20 mouse cellular contexts compared by ENCODE assay signal in the genomic region with DNA sequence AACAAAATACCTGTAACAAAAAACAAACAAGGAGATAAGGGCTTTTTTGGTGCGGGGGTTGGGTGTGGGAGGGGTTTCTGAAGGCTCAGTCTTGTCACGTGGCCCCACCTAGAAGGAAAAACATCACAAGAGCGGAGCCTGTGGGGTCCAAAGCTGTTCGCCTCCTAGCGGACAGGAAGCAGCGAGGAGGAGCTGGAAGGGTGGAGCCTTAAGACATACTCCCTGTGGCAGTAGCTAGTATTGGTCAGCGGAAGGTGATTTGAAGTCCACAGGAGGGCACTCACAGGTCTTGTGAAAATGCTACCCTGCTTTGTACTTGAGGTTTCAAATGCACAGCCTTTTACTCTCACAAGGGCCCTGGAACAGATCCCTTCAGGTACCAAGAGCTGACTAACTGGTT. TPM values are rescaled to one million over a fixed set of nuclear protein-coding genes. Genes with fewer than 3 reads are reported as not detected.
DNase-seq lines count a peak whose midpoint lies in the region; ATAC-seq and TF ChIP-seq lines count a peak whose summit lies in the region.
"Had no signal": no experiment of that assay in that cellular context is flagged by ENCODE, and none has a peak within 500 bp of the region (broad histone marks: within the 10 kb centered on the region; RNA-seq: fewer than 3 reads in every experiment).

No protein-coding gene starts in this region.

- no peaks in the 10 kb centered on the region for H3K9me3 ChIP-seq in lung, postnatal 0 days (ENCODE audit: low read length)
- H3K9me3 ChIP-seq in E14TG2a.4 (ENCODE audit: low read length) (no peaks in the 10 kb centered on the region), ES-E14 (ENCODE audit: control insufficient read depth, insufficient read depth, low read depth, low read length) (no peaks in the 10 kb centered on the region)
- H3K9me3 ChIP-seq in stomach, postnatal 0 days (ENCODE audit: control insufficient read depth, low read length), result no peaks in the 10 kb centered on the region
- H3K9me3 ChIP-seq: embryonic facial prominence, embryonic 12.5 days; forebrain, embryonic 15.5 days; heart, embryonic 10.5 days; hindbrain, embryonic 13.5 days; intestine, embryonic 15.5 days had no signal

- H3K4me2 ChIP-seq in lung, postnatal 0 days (replicated peaks; ENCODE audit: low read depth, low read length), result no peak overlapping the region
- no peak overlapping the region for H3K4me2 ChIP-seq in stomach, postnatal 0 days (replicated peaks; ENCODE audit: low read depth)
- H3K4me2 ChIP-seq: embryonic facial prominence, embryonic 12.5 days; forebrain, embryonic 15.5 days; hindbrain, embryonic 13.5 days; intestine, embryonic 15.5 days had no signal

- no peak for ATAC-seq in lung, postnatal 0 days
- no peak for ATAC-seq in stomach, postnatal 0 days (ENCODE audit: low FRiP score, low TSS enrichment)
- ATAC-seq: activated CD4-positive, CD25-positive, alpha-beta regulatory T cell, adult 4 months; forebrain, embryonic 15.5 days; intestine, embryonic 15.5 days had no signal

- H3K27me3 ChIP-seq in lung, postnatal 0 days (replicated peaks; ENCODE audit: insufficient read depth, low read length), result no peaks in the 10 kb centered on the region
- H3K27me3 ChIP-seq in E14TG2a.4 (ENCODE audit: insufficient read depth, low read length), result no peaks in the 10 kb centered on the region
- no peaks in the 10 kb centered on the region for H3K27me3 ChIP-seq in stomach, postnatal 0 days (ENCODE audit: control insufficient read depth, insufficient read depth, low read length)
- H3K27me3 ChIP-seq: embryonic facial prominence, embryonic 12.5 days; intestine, embryonic 15.5 days had no signal

- peak; percentile 1 for DNase-seq in lung, postnatal 36 days
- no peak for DNase-seq in lung, postnatal 0 days (ENCODE audit: low spot score)
- DNase-seq in ES-E14 (ENCODE audit: low read depth, low spot score), result peak; percentile 65
- no peak for DNase-seq in stomach, postnatal 0 days (ENCODE audit: low spot score)
- DNase-seq in adrenal gland, postnatal 10 days, result no peak
- no peak for DNase-seq in adrenal gland, postnatal 4 days (ENCODE audit: low spot score in 2 of 2)
- DNase-seq: adrenal gland, postnatal 25 days; cerebellum, adult 8-10 months; cerebellum, postnatal 14 days; gastrocnemius, postnatal 10 days; heart, adult 18-20 months; heart, postnatal 10 days; heart, postnatal 4 days had no signal

- H3K9ac ChIP-seq in lung, postnatal 0 days (replicated peaks; ENCODE audit: low read depth), result no peak overlapping the region
- peak overlapping the region; percentile 41; the same call in 1 of the 2 replicates for H3K9ac ChIP-seq in ES-E14 (ENCODE audit: insufficient read depth, low read depth, low read length, poor library complexity, severe bottlenecking)
- H3K9ac ChIP-seq in stomach, postnatal 0 days (ENCODE audit: low read length), result no peak overlapping the region
- H3K9ac ChIP-seq: embryonic facial prominence, embryonic 12.5 days; forebrain, embryonic 15.5 days; hindbrain, embryonic 13.5 days; intestine, embryonic 15.5 days had no signal

- H3K36me3 ChIP-seq in lung, postnatal 0 days (ENCODE audit: insufficient read depth, low read length), result no peaks in the 10 kb centered on the region
- H3K36me3 ChIP-seq in E14TG2a.4 (ENCODE audit: insufficient read depth, low read length) (no peaks in the 10 kb centered on the region), ES-E14 (ENCODE audit: control insufficient read depth, insufficient read depth, low read length, poor library complexity, severe bottlenecking) (no peaks in the 10 kb centered on the region)
- H3K36me3 ChIP-seq in stomach, postnatal 0 days (ENCODE audit: control insufficient read depth, insufficient read depth, low read length), result no peaks in the 10 kb centered on the region
- H3K36me3 ChIP-seq: embryonic facial prominence, embryonic 12.5 days; forebrain, embryonic 15.5 days; intestine, embryonic 15.5 days had no signal

- H3K27ac ChIP-seq in lung, postnatal 0 days (ENCODE audit: low read length), result no peak overlapping the region
- peak overlapping the region; percentile 98; the same call in 1 of the 2 replicates for H3K27ac ChIP-seq in ES-E14 (ENCODE audit: insufficient read depth, low read depth, low read length, poor library complexity, severe bottlenecking)
- H3K27ac ChIP-seq in stomach, postnatal 0 days (replicated peaks), result no peak overlapping the region
- H3K27ac ChIP-seq: embryonic facial prominence, embryonic 12.5 days; forebrain, embryonic 15.5 days; heart, embryonic 10.5 days; hindbrain, embryonic 13.5 days; intestine, embryonic 15.5 days had no signal

- in situ Hi-C loops in ES-E14 (cut with MboI; ENCODE audit: low sequenced_read_pairs in 2 of 2, unreplicated experiment in 2 of 2), result no loop called here

- no peak for TF ChIP-seq EP300 in lung, postnatal 0 days (IDR thresholded peaks at IDR 0.05)
- TF ChIP-seq EP300 in stomach, postnatal 0 days (optimal IDR thresholded peaks at IDR 0.05), result no peak

- WGBS in lung, postnatal 0 days, result 69% methylated on average over 7 of the region's 7 CpGs
- WGBS in stomach, postnatal 0 days, result 70% methylated on average over 7 of the region's 7 CpGs

- TF ChIP-seq CTCF in lung, postnatal 0 days (IDR thresholded peaks at IDR 0.05), result no peak
- peak; percentile 28 for TF ChIP-seq CTCF in E14TG2a.4 (conservative IDR thresholded peaks at IDR 0.05; ENCODE audit: low read length)
- TF ChIP-seq CTCF in stomach, postnatal 0 days (IDR thresholded peaks at IDR 0.05; ENCODE audit: low read depth), result 0 out of 2 replicates have a peak, but pooled peaks have one; percentile 5

- no peaks in the 10 kb centered on the region for H3K4me1 ChIP-seq in lung, postnatal 0 days (ENCODE audit: insufficient read depth, low read depth, low read length)
- H3K4me1 ChIP-seq in E14TG2a.4 (replicated peaks; ENCODE audit: low read depth, low read length) (peaks cover 78% of the 10 kb centered on the region), ES-E14 (ENCODE audit: control insufficient read depth in 2 of 2, insufficient read depth in 2 of 2, low read length in 2 of 2, poor library complexity in 1 of 2) (peaks cover 1 to 30% of the 10 kb centered on the region in 2 experiments; a peak in 3 of 4 replicates)
- no peaks in the 10 kb centered on the region for H3K4me1 ChIP-seq in stomach, postnatal 0 days (replicated peaks; ENCODE audit: control insufficient read depth, insufficient read depth)
- H3K4me1 ChIP-seq: intestine, embryonic 15.5 days had no signal

- no peak overlapping the region for H3K4me3 ChIP-seq in lung, postnatal 0 days (ENCODE audit: low read depth, low read length)
- H3K4me3 ChIP-seq in E14TG2a.4 (replicated peaks; ENCODE audit: low read length), result peak overlapping the region; percentile 54
- H3K4me3 ChIP-seq in ES-E14 (ENCODE audit: insufficient read depth in 1 of 2, low read depth in 1 of 2, low read length in 2 of 2, poor library complexity in 1 of 2, severe bottlenecking in 1 of 2), result peak overlapping the region; percentile 44 to 57
- H3K4me3 ChIP-seq in stomach, postnatal 0 days (ENCODE audit: low read depth, low read length), result no peak overlapping the region
- H3K4me3 ChIP-seq: embryonic facial prominence, embryonic 12.5 days; forebrain, embryonic 15.5 days; heart, embryonic 10.5 days; hindbrain, embryonic 13.5 days; intestine, embryonic 15.5 days had no signal

TF ChIP-seq in ES-E14, 5 proteins besides CTCF, POLR2A, EP300 and RAD21:
- TF ChIP-seq ZC3H11A (IDR thresholded peaks at IDR 0.05; ENCODE audit: borderline replicate concordance, low read depth, low read length) (no peak), MAFK (IDR thresholded peaks at IDR 0.05; ENCODE audit: insufficient read depth, low read depth, low read length) (no peak), CHD2 (IDR thresholded peaks at IDR 0.05; ENCODE audit: low read depth, low read length) (no peak), ZNF384 (IDR thresholded peaks at IDR 0.05; ENCODE audit: low read depth, low read length) (no peak), HCFC1 (IDR thresholded peaks at IDR 0.05; ENCODE audit: borderline replicate concordance, insufficient read depth, low read length) (no peak)

RNA-seq across cellular contexts. Expression of gene Abat, which starts 19.7 kb away (rescaled TPM):
- 4.2 and 5.2 TPM in 2 replicates for polyA plus RNA-seq in lung, postnatal 0 days (2015; fragmentation: Nextera tagmentation; extraction: Ambion mirVana)
- total RNA-seq in ES-E14 (2012; rRNA removed), result 2.3 and 4.3 TPM in 2 replicates
- polyA plus RNA-seq in stomach, postnatal 0 days (2015; fragmentation: Nextera tagmentation; extraction: Ambion mirVana), result 4.1 and 4.2 TPM in 2 replicates
- 10 to 100 TPM; 29.8 to 33.6 TPM for total RNA-seq in adrenal gland, postnatal 10 days (2021)
- total RNA-seq in adrenal gland, postnatal 4 days (2021), result 10 to 100 TPM; 41.8 TPM

Comparison
In these comparisons a context has a peak if more than half of its experiments do, and no peak if none do; other contexts are left out.
1. DNase-seq: peak in lung, postnatal 36 days (single experiment) and ES-E14 (single experiment); none in lung, postnatal 0 days (single experiment), stomach, postnatal 0 days (single experiment), adrenal gland, postnatal 10 days (single experiment) and adrenal gland, postnatal 4 days (0 of 2).
2. H3K4me3 ChIP-seq: peak in E14TG2a.4 (single experiment) and ES-E14 (2 of 2); none in lung, postnatal 0 days (single experiment) and stomach, postnatal 0 days (single experiment).